Mouse (Mus musculus) v-Abl transformed pro-B cells (cell line): ENCODE data around the gene B2m.

Experiments
- in situ Hi-C, 2 experiments: fragments of 400-800 bp; cut with MboI; formaldehyde crosslinking; loops; one replicate each; pipeline ENCODE4 v1.15.1; 2025; ENCODE audit not compliant: unreplicated experiment in 2 of 2

The B2m gene

DNA sequence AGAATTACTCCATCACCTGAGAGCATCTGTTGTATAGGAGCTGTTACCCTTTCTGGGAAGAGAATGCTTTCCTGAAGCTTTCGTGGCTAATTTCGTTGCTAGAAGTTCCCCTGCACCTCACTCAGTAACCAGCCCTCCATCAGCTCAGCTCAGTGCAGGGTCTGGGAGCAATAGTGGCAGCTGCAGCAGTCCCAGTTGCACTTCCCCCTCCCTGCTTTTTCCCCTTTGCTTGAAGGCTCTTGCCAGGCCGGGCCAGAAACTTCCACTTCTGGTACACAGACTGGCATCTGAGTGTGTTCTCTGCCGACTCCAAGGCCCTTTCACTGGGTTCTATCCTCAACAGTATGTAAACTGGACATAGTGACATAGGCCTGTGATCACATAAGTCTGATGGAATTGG lies 37.6 kb downstream of the B2m start:
- in situ Hi-C loops: loop anchor here in 1 of 2 experiments (25.0 kb wide), 1 partner anchor 577 kb away; the partner anchor contains the start of gene Sqor

DNA sequence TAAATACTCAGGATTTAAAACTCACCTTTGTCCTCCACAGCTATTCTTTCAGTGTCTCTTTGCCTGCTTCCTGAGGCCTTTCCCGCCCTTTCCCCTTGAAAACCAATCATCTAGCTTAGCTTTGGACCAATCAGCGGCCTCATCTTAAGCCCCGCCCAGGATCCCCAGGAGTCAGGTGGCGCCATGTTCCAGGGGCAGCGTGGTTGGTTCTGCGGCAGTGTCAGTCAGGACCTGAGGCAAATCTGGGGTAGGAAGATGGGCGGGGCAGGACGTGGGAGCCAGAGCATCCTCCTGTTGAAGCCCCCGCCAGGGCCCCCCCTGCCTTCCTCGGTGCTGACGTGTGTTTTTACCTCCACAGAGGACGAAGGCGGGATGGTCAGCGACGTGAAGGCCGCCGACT lies 38.6 kb downstream of the B2m start, which contains the start of the genes Patl2 and Terb2:
TSS of gene Patl2 (minus strand) at position 84 of the 400 bp plus-strand sequence.
TSS of gene Terb2 (plus strand) at position 167 of the 400 bp plus-strand sequence.
- in situ Hi-C loops: loop anchor here in 1 of 2 experiments (25.0 kb wide), 1 partner anchor 576 kb away; the partner anchor contains the start of gene Sqor

DNA sequence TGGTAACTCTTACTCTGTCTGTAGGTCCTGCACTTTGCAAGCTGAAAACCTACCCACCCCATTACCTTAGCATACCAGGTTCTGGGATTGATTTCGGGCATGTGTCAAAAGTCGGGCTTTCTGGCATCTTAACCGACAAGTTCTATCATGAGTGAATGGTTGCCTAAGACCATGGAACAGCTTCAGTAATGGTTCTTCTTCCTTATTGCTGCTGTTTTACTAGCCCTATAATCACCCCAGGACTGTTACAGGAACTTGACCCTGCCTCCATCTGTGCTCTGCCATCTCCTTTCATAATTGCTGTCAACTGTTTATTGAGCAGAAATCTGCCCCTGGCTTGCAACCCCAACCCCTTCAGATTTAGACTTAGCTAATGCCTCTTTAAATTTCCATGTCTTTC lies 39.3 kb downstream of the B2m start:
- in situ Hi-C loops: loop anchor here in 1 of 2 experiments (25.0 kb wide), 1 partner anchor 576 kb away; the partner anchor contains the start of gene Sqor

DNA sequence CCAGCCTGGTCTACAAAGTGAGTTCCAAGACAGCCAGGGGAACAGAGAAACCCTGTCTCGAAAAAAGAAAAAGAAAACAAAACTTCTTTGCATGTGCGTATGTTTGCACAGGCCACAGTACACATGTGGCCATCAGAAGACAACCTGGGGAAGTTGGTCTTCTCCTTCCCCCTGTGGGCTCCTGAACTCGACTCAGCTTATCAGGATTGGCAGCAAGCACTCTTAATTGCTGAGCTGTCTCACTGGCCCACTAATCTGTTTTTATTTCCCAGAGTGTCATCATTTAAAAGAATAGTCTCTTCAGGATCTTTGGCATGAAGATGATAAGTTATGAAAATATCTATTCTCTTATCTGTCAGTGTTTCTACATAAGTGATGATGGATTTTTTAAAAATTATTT lies 44.4 kb downstream of the B2m start:
- in situ Hi-C loops: loop anchor here (5.0 to 25.0 kb wide), 6 partner anchors 50 to 570 kb away; partner anchors contain the start of genes Duox2 (in 1 of the 2), Duoxa2 (in 1 of the 2) and Sqor (in 1 of the 2)

DNA sequence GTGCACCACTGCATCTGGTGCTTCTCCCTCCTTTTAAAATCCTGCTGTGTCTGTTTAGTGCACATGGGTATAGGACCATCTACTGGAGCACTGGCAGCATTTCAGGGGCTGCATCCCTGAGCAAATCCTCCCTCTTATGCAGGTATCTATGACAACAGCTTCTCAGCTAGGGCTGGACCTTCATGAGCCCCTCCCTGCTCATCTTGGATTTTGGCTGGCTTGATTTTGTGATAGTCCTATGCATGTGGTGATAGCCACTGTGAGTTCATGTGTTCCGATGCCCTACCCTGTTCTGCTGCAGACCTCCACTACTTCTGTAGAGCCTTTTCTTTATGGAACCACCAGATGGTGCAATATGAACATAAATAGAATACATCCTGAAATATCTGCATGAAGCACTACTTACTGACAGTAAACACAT lies 47.0 kb downstream of the B2m start:
- in situ Hi-C loops: loop anchor here (5.0 to 25.0 kb wide), 6 partner anchors 48 to 568 kb away; partner anchors contain the start of genes Duox2 (in 1 of the 2), Duoxa2 (in 1 of the 2) and Sqor (in 1 of the 2)

DNA sequence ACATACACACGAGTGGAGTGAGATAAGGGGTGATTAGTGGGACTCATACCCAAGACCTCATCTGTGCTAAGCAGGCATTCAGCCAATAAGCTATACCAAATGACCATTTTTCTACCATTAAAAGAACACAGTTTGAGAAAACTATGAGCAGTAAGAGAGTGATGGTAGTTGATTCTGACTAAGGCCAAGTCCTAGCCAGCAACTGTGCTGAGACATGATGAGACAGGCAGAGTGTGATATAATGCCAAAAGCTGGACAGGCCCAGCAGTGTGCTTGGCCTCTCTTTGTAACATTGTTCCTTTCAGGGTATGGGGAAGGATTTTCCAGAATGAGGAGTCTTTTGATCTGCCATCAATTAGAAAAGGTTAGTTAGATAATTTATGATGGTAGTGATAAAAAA lies 54.0 kb downstream of the B2m start:
- in situ Hi-C loops: loop anchor here in 1 of 2 experiments (5.0 kb wide), 1 partner anchor 41 kb away; no protein-coding TSS in a partner anchor
